Mouse (Mus musculus) erythroblast, embryonic 14.5 days (primary cell): Measurements from ENCODE around the gene Lrrk1.

ENCODE experiments used
- GATA1 ChIP-seq: IDR thresholded peaks from 2 replicates; pipeline ENCODE4 v1.6.1; 2012; ENCODE audit warnings: low read length, inconsistent platforms, mixed read lengths
- TAL1 ChIP-seq: IDR thresholded peaks from 3 replicates; pipeline ENCODE4 v1.6.1; 2012; ENCODE audit warnings: low read length, inconsistent platforms, mixed read lengths

- TF ChIP-seq GATA1 (no peak), TAL1 (no peak)
Measured at GRCm38 (mm10) chr7:66409433-66409832, 21.3 kb upstream of the Lrrk1 start.
